Mouse (Mus musculus) ES-Bruce4 (cell line): ENCODE results near the gene Klf1.
A peak's percentile ranks its signal among the peaks of the same experiment; 100 is the strongest.

Experiments
- CTCF ChIP-seq: IDR thresholded peaks from one replicate; pipeline ENCODE4 v1.8.1; 2011; ENCODE audit warnings: low read depth, low read length
- POLR2A ChIP-seq: IDR thresholded peaks from one replicate; pipeline ENCODE4 v1.8.1; 2011; ENCODE audit warnings: low read length; ENCODE audit not compliant: insufficient read depth

- TF ChIP-seq CTCF = no peak
- peak; percentile 88 for TF ChIP-seq POLR2A
These were observed 11.3 kb downstream of the Klf1 start for GRCm38 (mm10) chr8:84912895-84913501.
